Mouse (Mus musculus): ENCODE results near the gene Nav3. TPM values are rescaled to one million over a fixed set of nuclear protein-coding genes. Genes with fewer than 3 reads are reported as not detected.

The Nav3 gene
- polyA plus RNA-seq, 1 experiment from 2014 or later: 0.85 TPM

DNA sequence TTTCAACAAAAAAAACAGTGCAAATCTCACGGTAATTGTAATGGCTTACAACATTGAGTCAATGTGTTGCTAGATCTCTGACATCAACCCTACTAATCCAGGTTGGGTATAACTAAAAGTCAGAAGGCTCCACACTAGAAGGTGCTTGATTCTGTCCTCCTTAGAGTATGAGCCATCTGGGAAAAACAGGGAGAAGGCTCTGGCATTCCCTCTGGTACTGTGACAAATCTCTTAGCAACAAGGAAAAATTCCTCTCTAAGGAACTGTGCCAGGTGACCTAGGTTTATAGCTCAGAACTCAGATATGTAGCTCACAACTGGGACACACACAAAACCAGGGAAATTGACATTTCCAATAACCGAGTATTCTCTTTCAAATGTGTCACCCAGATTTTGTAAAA is 597.4 kb downstream of the Nav3 start:
- 81% methylated on average over 2 of the region's 2 CpGs for WGBS
- no peak for DNase-seq (ENCODE audit: low spot score)
- H3K27ac ChIP-seq (ENCODE audit: low read depth, low read length): no peak overlapping the region
- H3K4me2 ChIP-seq: no peak overlapping the region
- no peak for ATAC-seq (replicated peaks; ENCODE audit: low FRiP score)
- H3K4me3 ChIP-seq (ENCODE audit: low read depth, low read length): no peak overlapping the region
- H3K4me1 ChIP-seq (replicated peaks; ENCODE audit: control insufficient read depth, insufficient read depth, low read length): no peaks in the 10 kb centered on the region
- no peaks in the 10 kb centered on the region for H3K9me3 ChIP-seq (ENCODE audit: control insufficient read depth, low read length)
- H3K36me3 ChIP-seq (ENCODE audit: control insufficient read depth, insufficient read depth, low read length): no peaks in the 10 kb centered on the region
- H3K27me3 ChIP-seq (replicated peaks; ENCODE audit: control insufficient read depth, insufficient read depth, low read length): no peaks in the 10 kb centered on the region
- H3K9ac ChIP-seq (ENCODE audit: low read depth, low read length): no peak overlapping the region

DNA sequence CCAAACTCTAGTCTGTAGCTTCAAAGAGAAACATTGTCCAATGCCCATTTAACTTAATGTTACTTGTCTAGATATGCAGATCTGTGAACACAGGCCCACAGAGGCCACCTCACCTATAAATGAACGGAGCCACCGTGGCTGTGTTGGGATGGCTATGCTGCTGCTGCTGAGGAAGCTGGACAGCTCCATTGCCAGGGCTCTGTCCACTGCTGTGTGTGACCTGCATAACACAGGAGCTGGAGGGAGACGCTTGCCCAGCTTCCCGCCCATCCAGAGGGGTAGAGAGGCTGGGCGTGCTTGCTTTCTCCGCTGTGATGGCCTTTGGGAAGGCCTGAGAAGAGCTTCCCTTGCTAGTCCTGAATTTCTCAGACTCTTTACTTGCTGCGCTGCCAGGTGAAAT is 603.6 kb downstream of the Nav3 start:
- Histone ChIP-seq H3K4me3 (ENCODE audit: low read depth, low read length) (no peak overlapping the region), H3K4me1 (replicated peaks; ENCODE audit: control insufficient read depth, insufficient read depth, low read length) (no peaks in the 10 kb centered on the region), H3K27me3 (replicated peaks; ENCODE audit: control insufficient read depth, insufficient read depth, low read length) (no peaks in the 10 kb centered on the region), H3K9ac (ENCODE audit: low read depth, low read length) (no peak overlapping the region), H3K27ac (ENCODE audit: low read depth, low read length) (no peak overlapping the region), H3K9me3 (ENCODE audit: control insufficient read depth, low read length) (no peaks in the 10 kb centered on the region), H3K4me2 (no peak overlapping the region), H3K36me3 (ENCODE audit: control insufficient read depth, insufficient read depth, low read length) (no peaks in the 10 kb centered on the region)
- ATAC-seq (replicated peaks; ENCODE audit: low FRiP score): no peak
- DNase-seq (ENCODE audit: low spot score): no peak
- 42% methylated on average over 7 of the region's 7 CpGs for WGBS

DNA sequence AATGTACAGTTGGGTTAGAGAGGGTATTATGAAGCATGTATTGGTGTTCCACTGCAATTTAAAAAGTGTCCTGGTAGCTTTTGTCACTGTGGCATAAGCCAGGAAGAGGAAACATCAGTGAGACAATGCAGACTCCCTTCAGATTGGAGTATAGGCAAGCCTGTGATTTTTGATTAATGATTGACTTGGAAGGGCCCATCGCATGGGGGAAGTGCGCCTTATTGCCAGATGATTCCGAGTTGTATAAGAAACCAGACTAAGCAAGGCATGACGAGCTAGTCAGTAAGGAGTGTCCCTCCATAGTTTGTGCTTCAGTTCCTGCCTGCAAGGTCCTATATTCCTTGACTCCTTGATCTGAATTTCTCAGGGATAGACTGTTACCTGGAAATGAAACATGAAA is 608.4 kb downstream of the Nav3 start:
- no peaks in the 10 kb centered on the region for H3K4me1 ChIP-seq (replicated peaks; ENCODE audit: control insufficient read depth, insufficient read depth, low read length)
- no peak overlapping the region for H3K9ac ChIP-seq (ENCODE audit: low read depth, low read length)
- ATAC-seq (replicated peaks; ENCODE audit: low FRiP score) (no peak), DNase-seq (ENCODE audit: low spot score) (no peak)
- H3K4me3 ChIP-seq (ENCODE audit: low read depth, low read length): no peak overlapping the region
- H3K4me2 ChIP-seq: no peak overlapping the region
- no peaks in the 10 kb centered on the region for H3K36me3 ChIP-seq (ENCODE audit: control insufficient read depth, insufficient read depth, low read length)
- H3K9me3 ChIP-seq (ENCODE audit: control insufficient read depth, low read length): no peaks in the 10 kb centered on the region
- no peaks in the 10 kb centered on the region for H3K27me3 ChIP-seq (replicated peaks; ENCODE audit: control insufficient read depth, insufficient read depth, low read length)
- H3K27ac ChIP-seq (ENCODE audit: low read depth, low read length): no peak overlapping the region
- WGBS: 76% methylated on average over 4 of the region's 4 CpGs

DNA sequence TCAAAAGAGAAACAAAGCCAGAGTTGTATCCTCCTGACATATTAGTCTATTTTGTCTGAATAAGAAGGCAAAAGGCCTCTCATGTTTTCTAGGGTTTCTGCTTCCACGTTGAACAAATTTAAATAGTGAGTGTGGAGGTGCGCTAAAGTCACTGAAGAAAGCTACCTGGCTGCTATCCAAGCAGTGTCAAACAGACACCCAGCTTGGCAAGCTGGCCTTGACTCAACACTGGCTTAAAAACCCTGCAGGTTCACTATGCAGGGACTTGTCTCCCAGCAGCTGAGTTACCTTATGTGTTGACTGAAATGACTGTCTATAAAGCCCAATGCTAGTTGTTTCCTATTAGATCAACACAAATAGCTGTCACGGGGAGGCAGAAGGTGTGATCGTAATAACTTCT is 612.3 kb downstream of the Nav3 start:
- Histone ChIP-seq H3K36me3 (ENCODE audit: control insufficient read depth, insufficient read depth, low read length) (no peaks in the 10 kb centered on the region), H3K4me1 (replicated peaks; ENCODE audit: control insufficient read depth, insufficient read depth, low read length) (no peaks in the 10 kb centered on the region), H3K4me3 (ENCODE audit: low read depth, low read length) (no peak overlapping the region), H3K4me2 (no peak overlapping the region), H3K27me3 (replicated peaks; ENCODE audit: control insufficient read depth, insufficient read depth, low read length) (no peaks in the 10 kb centered on the region), H3K9me3 (ENCODE audit: control insufficient read depth, low read length) (no peaks in the 10 kb centered on the region), H3K9ac (ENCODE audit: low read depth, low read length) (no peak overlapping the region), H3K27ac (ENCODE audit: low read depth, low read length) (no peak overlapping the region)
- ATAC-seq (replicated peaks; ENCODE audit: low FRiP score): no peak
- no peak for DNase-seq (ENCODE audit: low spot score)
- WGBS: 75% methylated on average over 4 of the region's 4 CpGs

DNA sequence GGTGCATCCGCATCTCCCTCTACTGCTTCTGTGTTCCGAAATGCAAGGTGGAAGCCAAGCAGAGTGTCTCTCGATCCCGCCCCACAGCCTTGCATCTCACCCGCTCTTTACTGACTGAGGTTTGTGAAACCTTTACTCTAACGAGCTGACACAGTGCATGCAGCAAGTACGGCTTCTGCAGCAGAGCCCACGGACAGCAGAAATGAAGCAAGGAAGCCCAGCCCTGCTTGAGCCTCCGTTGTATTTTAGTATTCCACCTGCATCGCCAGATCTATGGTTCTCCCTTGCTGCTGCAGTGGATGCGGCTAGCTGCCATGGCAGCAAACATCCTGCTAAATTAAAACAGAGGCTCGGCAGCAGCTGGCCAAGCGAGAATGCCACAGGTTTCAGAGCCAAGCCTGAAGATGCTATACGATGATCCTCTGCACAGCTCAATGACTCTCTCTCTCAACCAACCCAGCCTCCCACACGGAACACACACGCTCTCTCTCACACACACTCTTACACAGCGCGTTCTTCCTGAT is 623.2 kb downstream of the Nav3 start:
- Histone ChIP-seq H3K9ac (ENCODE audit: low read depth, low read length) (no peak overlapping the region), H3K27me3 (replicated peaks; ENCODE audit: control insufficient read depth, insufficient read depth, low read length) (no peaks in the 10 kb centered on the region), H3K27ac (ENCODE audit: low read depth, low read length) (no peak overlapping the region), H3K4me3 (ENCODE audit: low read depth, low read length) (no peak overlapping the region), H3K4me1 (replicated peaks; ENCODE audit: control insufficient read depth, insufficient read depth, low read length) (no peaks in the 10 kb centered on the region), H3K9me3 (ENCODE audit: control insufficient read depth, low read length) (no peaks in the 10 kb centered on the region), H3K36me3 (ENCODE audit: control insufficient read depth, insufficient read depth, low read length) (no peaks in the 10 kb centered on the region), H3K4me2 (no peak overlapping the region)
- WGBS: 39% methylated on average over 18 of the region's 18 CpGs
- DNase-seq (ENCODE audit: low spot score): no peak
- no peak for ATAC-seq (replicated peaks; ENCODE audit: low FRiP score)

DNA sequence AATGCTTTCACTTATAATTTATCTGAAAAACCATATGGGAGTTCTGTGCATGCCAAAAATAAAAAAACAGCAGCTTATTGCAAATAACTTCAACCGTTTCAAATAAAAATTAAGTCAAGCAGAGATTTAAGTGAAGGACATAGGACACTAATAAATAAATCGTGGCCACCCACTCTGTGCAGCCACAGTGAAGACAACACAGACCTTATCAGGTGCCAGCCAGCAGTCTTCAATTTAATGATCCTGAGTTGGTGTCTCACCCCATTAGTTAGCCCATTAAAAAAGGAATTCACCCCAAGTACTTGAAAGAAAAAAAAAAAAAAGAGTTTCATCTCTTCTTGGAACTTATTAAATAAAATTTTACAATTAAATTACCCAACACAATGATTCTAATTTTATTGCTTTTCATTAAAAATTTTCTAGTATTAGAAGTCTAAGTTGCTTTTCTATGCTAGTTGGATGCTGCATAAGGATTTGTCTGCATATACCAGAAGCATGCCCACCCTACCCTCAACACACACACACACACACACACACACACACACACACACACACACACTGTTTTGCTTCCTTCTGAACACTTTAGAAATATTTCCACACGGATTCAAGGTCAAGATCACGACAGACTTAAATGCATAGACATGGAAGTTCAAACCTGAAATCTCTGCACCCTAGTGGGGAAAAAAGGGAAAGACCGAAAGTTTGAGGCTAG is 649.1 kb downstream of the Nav3 start:
- H3K4me3 ChIP-seq (ENCODE audit: low read depth, low read length): no peak overlapping the region
- no peak overlapping the region for H3K4me2 ChIP-seq
- ATAC-seq (replicated peaks; ENCODE audit: low FRiP score) (no peak), DNase-seq (ENCODE audit: low spot score) (no peak)
- no peaks in the 10 kb centered on the region for H3K9me3 ChIP-seq (ENCODE audit: control insufficient read depth, low read length)
- H3K27me3 ChIP-seq (replicated peaks; ENCODE audit: control insufficient read depth, insufficient read depth, low read length): no peaks in the 10 kb centered on the region
- no peaks in the 10 kb centered on the region for H3K4me1 ChIP-seq (replicated peaks; ENCODE audit: control insufficient read depth, insufficient read depth, low read length)
- 62% methylated on average over 5 of the region's 5 CpGs for WGBS
- H3K36me3 ChIP-seq (ENCODE audit: control insufficient read depth, insufficient read depth, low read length): no peaks in the 10 kb centered on the region
- H3K9ac ChIP-seq (ENCODE audit: low read depth, low read length): no peak overlapping the region
- H3K27ac ChIP-seq (ENCODE audit: low read depth, low read length): no peak overlapping the region

DNA sequence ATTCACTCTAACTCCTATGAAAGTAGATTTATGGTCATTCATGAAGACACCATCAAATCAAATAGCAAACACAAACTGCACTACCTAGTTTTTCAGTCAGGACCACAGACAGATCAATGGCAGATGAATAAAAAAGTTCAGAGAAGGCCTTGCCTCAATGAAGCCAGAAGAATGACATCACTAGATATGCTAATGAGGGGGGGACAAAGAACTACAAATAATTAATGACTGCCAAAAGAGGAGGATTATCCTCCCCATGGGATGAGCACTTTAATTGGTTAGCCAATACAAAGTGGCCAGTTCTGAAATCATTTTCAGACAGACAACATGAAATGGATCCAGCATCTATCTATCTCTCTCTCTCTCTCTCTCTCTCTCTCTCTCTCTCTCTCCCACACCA is 652.6 kb downstream of the Nav3 start:
- Histone ChIP-seq H3K9me3 (ENCODE audit: control insufficient read depth, low read length) (no peaks in the 10 kb centered on the region), H3K4me1 (replicated peaks; ENCODE audit: control insufficient read depth, insufficient read depth, low read length) (no peaks in the 10 kb centered on the region), H3K9ac (ENCODE audit: low read depth, low read length) (no peak overlapping the region), H3K27ac (ENCODE audit: low read depth, low read length) (no peak overlapping the region), H3K4me3 (ENCODE audit: low read depth, low read length) (no peak overlapping the region), H3K4me2 (no peak overlapping the region), H3K36me3 (ENCODE audit: control insufficient read depth, insufficient read depth, low read length) (no peaks in the 10 kb centered on the region), H3K27me3 (replicated peaks; ENCODE audit: control insufficient read depth, insufficient read depth, low read length) (no peaks in the 10 kb centered on the region)
- DNase-seq (ENCODE audit: low spot score) (no peak), ATAC-seq (replicated peaks; ENCODE audit: low FRiP score) (no peak)

DNA sequence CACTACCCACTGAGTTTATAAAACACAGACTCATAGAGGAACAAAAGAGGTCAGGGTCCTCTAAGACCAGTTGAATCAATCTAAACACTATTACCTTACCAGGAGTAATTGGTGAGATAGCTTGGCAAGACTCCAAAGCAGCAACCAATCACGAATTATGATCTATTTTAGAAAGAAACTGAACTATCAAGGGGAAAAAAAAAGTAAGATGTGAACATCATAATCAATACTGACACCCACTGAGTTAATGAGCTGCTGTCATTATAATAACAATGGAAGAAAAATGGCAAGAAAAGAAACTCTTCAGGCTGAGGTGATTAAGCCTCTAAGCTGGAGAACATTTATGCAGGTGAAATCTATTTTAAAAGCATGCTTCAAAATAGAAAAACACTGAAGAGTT is 653.8 kb downstream of the Nav3 start:
- WGBS: 43% methylated on average over 1 of the region's 1 CpGs
- DNase-seq (ENCODE audit: low spot score): no peak
- no peak for ATAC-seq (replicated peaks; ENCODE audit: low FRiP score)

DNA sequence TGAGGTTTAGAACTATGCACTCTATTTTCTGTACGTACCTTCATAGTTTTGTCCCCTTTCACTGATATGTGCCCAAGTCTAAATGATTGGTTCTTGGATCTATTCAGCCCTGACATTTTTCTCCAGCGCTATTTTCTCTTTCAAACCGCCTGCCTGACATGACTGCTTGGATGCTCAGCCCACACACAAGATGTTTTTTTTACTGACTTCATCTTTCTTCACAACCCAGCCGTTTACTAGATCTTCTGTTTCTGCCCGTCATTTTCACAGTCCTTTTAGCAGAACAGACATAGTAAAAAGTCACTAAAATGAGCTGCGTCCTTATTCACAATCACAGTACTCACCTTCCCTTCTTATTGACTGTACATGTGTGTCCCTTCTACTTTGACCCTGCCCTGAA is 656.8 kb downstream of the Nav3 start:
- H3K4me2 ChIP-seq: no peak overlapping the region
- H3K9ac ChIP-seq (ENCODE audit: low read depth, low read length): no peak overlapping the region
- no peak overlapping the region for H3K27ac ChIP-seq (ENCODE audit: low read depth, low read length)
- H3K4me3 ChIP-seq (ENCODE audit: low read depth, low read length): no peak overlapping the region
- no peaks in the 10 kb centered on the region for H3K36me3 ChIP-seq (ENCODE audit: control insufficient read depth, insufficient read depth, low read length)
- H3K9me3 ChIP-seq (ENCODE audit: control insufficient read depth, low read length): no peaks in the 10 kb centered on the region
- WGBS: 82% methylated on average over 6 of the region's 6 CpGs
- no peaks in the 10 kb centered on the region for H3K27me3 ChIP-seq (replicated peaks; ENCODE audit: control insufficient read depth, insufficient read depth, low read length)
- no peaks in the 10 kb centered on the region for H3K4me1 ChIP-seq (replicated peaks; ENCODE audit: control insufficient read depth, insufficient read depth, low read length)
- ATAC-seq (replicated peaks; ENCODE audit: low FRiP score) (no peak), DNase-seq (ENCODE audit: low spot score) (no peak)

More for the DNA sequence above, 653.8 kb downstream of the Nav3 start:
- Histone ChIP-seq H3K27me3 (replicated peaks; ENCODE audit: control insufficient read depth, insufficient read depth, low read length) (no peaks in the 10 kb centered on the region), H3K36me3 (ENCODE audit: control insufficient read depth, insufficient read depth, low read length) (no peaks in the 10 kb centered on the region), H3K9me3 (ENCODE audit: control insufficient read depth, low read length) (no peaks in the 10 kb centered on the region), H3K4me3 (ENCODE audit: low read depth, low read length) (no peak overlapping the region), H3K9ac (ENCODE audit: low read depth, low read length) (no peak overlapping the region), H3K4me2 (no peak overlapping the region), H3K4me1 (replicated peaks; ENCODE audit: control insufficient read depth, insufficient read depth, low read length) (no peaks in the 10 kb centered on the region), H3K27ac (ENCODE audit: low read depth, low read length) (no peak overlapping the region)

Data from liver, embryonic 11.5 days (tissue).